Mouse (Mus musculus) liver, embryonic 14.5 days (tissue): ENCODE measurements around the gene Gm49380.

Experiments used
- CTCF ChIP-seq: IDR thresholded peaks from 2 replicates; pipeline ENCODE4 v1.5.1; 2016; ENCODE audit warnings: antibody characterized with exemption, low read depth, control low read depth
- EP300 ChIP-seq: IDR thresholded peaks from 2 replicates; pipeline ENCODE4 v1.6.1; 2016; ENCODE audit warnings: antibody characterized with exemption, low read depth

- no peak for TF ChIP-seq CTCF
- no peak for TF ChIP-seq EP300
Observed at GRCm38 (mm10) chr9:44042396-44042680, 71.0 kb downstream of the Gm49380 start.
